Mouse (Mus musculus) bone marrow, adult 2 months (tissue): ENCODE results near the gene Obox6. TPM values are rescaled to one million over a fixed set of nuclear protein-coding genes. Genes with fewer than 3 reads are reported as not detected.

ENCODE experiments used
- H3K27ac ChIP-seq: fragments of 200-500 bp; 2 replicates; pipeline ENCODE4 v1.5.1; 2012; ENCODE audit warnings: low read depth, mild to moderate bottlenecking, control low read depth, inconsistent platforms, low read length; ENCODE audit not compliant: control insufficient read depth, poor library complexity, insufficient read depth
- H3K4me1 ChIP-seq: fragments of 200-500 bp; 2 replicates; pipeline ENCODE4 v1.6.1; 2011; ENCODE audit warnings: low read length; ENCODE audit not compliant: control insufficient read depth, insufficient read depth
- H3K4me3 ChIP-seq: fragments of 200-500 bp; replicated peaks from 2 replicates; pipeline ENCODE3; 2011; ENCODE audit warnings: mild to moderate bottlenecking, low read depth, low read length, control low read depth; ENCODE audit not compliant: control insufficient read depth
- CTCF ChIP-seq: fragments of 200-500 bp; IDR thresholded peaks from 2 replicates; pipeline ENCODE4 v1.5.1; 2011; ENCODE audit warnings: low read length, control low read depth; ENCODE audit not compliant: control insufficient read depth, insufficient read depth
- POLR2A ChIP-seq: fragments of 200-500 bp; IDR thresholded peaks from 2 replicates; pipeline ENCODE4 v1.6.1; 2011; ENCODE audit warnings: low read depth, mild to moderate bottlenecking, control low read depth, low read length, borderline replicate concordance; ENCODE audit not compliant: control insufficient read depth
- WGBS: fragments of 180-500 bp; shearing (Covaris S2); methylation state at CpG from one replicate; pipeline ENCODE4 v1.1.7; 2018; 5-methylcytosine and 5-hydroxymethylcytosine counted together
- polyA plus RNA-seq: library from polyadenylated mRNA; stranded (reverse); fragments of >200 nt; gene quantifications from 2 replicates; pipeline ENCODE4 v1.2.4, GENCODE M21; 2011; ENCODE audit warnings: low replicate concordance; ENCODE audit not compliant: missing spikeins, insufficient read depth, insufficient read length

The Obox6 gene
- not detected in 2 replicates for polyA plus RNA-seq

DNA sequence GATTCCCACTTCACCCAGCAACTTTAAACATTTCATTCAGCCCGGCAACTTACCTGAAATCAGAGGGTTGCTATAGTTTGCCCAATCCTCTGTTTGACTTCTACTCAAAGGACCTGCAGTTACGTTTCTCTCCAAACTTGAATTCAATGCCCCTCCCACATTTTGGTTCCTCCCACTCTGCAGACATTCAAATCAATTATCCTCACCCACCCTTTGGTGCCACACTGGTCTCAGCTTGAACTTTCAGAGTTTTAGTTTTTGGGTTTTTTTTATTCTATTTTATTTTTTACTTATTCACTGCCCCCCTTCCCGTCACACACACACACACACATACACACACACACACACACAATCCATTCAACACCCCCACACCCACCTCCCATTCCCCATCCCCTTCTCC is at the start of gene Obox6:
TSS of gene Obox6 (minus strand) at position 101 of the 400 bp plus-strand sequence.
- 83% methylated on average over 3 of the region's 3 CpGs for WGBS
- Histone ChIP-seq H3K4me1 (no peaks in the 10 kb centered on the region), H3K27ac (no peak within 1 kb of the TSS), H3K4me3 (no peak within 1 kb of the TSS)
- TF ChIP-seq CTCF = no peak
- TF ChIP-seq POLR2A = no peak

DNA sequence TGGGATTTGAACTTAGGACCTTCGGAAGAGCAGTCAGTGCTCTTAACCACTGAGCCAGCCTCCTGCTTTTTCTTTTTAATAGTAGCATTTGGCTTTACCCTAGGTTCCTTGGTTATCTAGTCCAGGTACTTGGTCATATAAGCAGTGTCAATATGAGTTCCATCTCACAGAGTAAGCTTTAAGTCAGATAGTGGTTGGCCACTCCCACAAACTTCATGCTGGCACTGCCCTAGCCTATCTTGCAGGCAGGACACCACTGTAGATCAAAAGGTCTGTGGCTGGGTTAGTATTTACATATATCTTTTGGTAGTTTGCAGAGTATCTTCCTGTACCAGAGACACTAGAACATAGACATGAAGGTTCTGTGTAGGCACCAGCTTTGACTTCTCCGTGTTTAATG is 44.6 kb upstream of the Obox6 start:
- no peak for TF ChIP-seq POLR2A
- TF ChIP-seq CTCF = no peak
- 80% methylated on average over 2 of the region's 2 CpGs for WGBS
- Histone ChIP-seq H3K27ac (no peak overlapping the region), H3K4me1 (no peaks in the 10 kb centered on the region), H3K4me3 (no peak overlapping the region)

GRCm38 (mm10) chr7:15882317-15882716 is 42.8 kb upstream of the Obox6 start, which contains the start of gene Crxos:
Gene Crxos (plus strand): TSS chr7:15882617.
- 83% methylated on average over 2 of the region's 2 CpGs for WGBS
- no peak within 1 kb of the TSS for H3K27ac ChIP-seq
- no peaks in the 10 kb centered on the region for H3K4me1 ChIP-seq
- no peak within 1 kb of the TSS for H3K4me3 ChIP-seq
- no peak for TF ChIP-seq POLR2A
- TF ChIP-seq CTCF = no peak

DNA sequence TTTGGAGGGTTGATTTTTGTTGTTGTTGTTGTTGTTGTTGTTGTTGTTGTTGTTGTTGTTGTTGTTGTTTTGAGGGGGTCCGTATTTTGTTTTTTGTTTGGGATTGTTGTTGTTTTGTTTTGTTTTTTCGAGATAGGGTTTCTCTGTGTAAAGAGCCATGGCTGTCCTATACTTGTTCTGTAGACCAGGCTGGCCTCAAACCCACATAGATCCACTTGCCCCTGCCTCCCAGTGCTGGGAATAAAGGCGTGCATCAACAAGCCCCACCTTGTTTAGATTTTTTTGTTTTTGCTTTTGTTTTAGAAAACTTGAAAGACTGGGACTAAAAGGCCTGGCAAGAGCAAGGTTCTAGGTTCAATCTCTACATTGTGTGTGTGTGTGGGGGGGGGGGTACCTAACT is 42.4 kb upstream of the Obox6 start:
- TF ChIP-seq POLR2A = no peak
- TF ChIP-seq CTCF = no peak
- no peak overlapping the region for H3K4me3 ChIP-seq
- WGBS = 66% methylated on average over 3 of the region's 3 CpGs
- H3K4me1 ChIP-seq = no peaks in the 10 kb centered on the region
- no peak overlapping the region for H3K27ac ChIP-seq

- WGBS = 34% methylated on average over 7 of the region's 7 CpGs
- Histone ChIP-seq H3K27ac (no peak overlapping the region), H3K4me1 (no peaks in the 10 kb centered on the region), H3K4me3 (no peak overlapping the region)
- TF ChIP-seq POLR2A = no peak
- no peak for TF ChIP-seq CTCF
Observed at GRCm38 (mm10) chr7:15881388-15881787, 41.9 kb upstream of the Obox6 start.

DNA sequence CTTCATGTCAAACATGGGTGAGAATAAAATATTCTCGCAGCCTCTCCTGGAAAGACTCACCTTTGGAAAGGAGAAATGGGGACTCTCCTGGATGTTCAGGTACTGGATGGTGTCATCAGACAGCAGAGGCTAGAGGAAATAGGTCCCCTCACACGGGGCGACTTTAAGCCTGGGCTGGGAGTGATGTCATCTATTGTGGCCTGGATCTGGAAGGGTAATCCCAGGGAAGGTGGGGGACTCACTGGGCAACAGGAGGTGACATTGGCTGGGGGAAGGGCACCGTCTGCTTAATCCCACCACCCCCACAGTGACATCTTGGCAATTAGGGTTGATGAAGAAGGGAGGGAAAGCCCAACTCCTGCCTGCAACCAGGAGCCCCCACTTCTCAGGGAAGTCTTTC is 40.3 kb upstream of the Obox6 start, which contains the start of gene Crx:
TSS of gene Crx (minus strand) at position 213 of the 400 bp plus-strand sequence.
- WGBS = 43% methylated on average over 4 of the region's 4 CpGs
- TF ChIP-seq CTCF (no peak), POLR2A (no peak)
- Histone ChIP-seq H3K27ac (no peak within 1 kb of the TSS), H3K4me3 (no peak within 1 kb of the TSS), H3K4me1 (no peaks in the 10 kb centered on the region)

GRCm38 (mm10) chr7:15864104-15864503 is 24.6 kb upstream of the Obox6 start:
- Histone ChIP-seq H3K27ac (no peak overlapping the region), H3K4me1 (no peaks in the 10 kb centered on the region), H3K4me3 (no peak overlapping the region)
- TF ChIP-seq CTCF (no peak), POLR2A (no peak)
- 77% methylated on average over 4 of the region's 4 CpGs for WGBS

GRCm38 (mm10) chr7:15859657-15860056 is 20.2 kb upstream of the Obox6 start:
- Histone ChIP-seq H3K27ac (no peak overlapping the region), H3K4me3 (no peak overlapping the region), H3K4me1 (no peaks in the 10 kb centered on the region)
- 36% methylated on average over 2 of the region's 2 CpGs for WGBS
- no peak for TF ChIP-seq POLR2A

Other genes starting within 250 kb of the Obox6 start
- gene Obox3, start 199.8 kb downstream of the Obox6 start, polyA plus RNA-seq = 1.1 TPM in 1 of 2 replicates, not detected in the other
- not detected in 2 replicates for gene Obox5, start 89.5 kb downstream of the Obox6 start, polyA plus RNA-seq
- not detected in 2 replicates for gene Crx, start 40.3 kb upstream of the Obox6 start, polyA plus RNA-seq
- 1.4 TPM in 1 of 2 replicates, not detected in the other for gene Crxos, start 42.9 kb upstream of the Obox6 start, polyA plus RNA-seq
- 159 and 175 TPM in 2 replicates for gene Selenow, start 82.7 kb upstream of the Obox6 start, polyA plus RNA-seq
- gene Nop53, start 106.4 kb upstream of the Obox6 start, polyA plus RNA-seq = 96.9 and 171 TPM in 2 replicates
- gene Ehd2, start 127.9 kb upstream of the Obox6 start, polyA plus RNA-seq = 4.9 and 7.8 TPM in 2 replicates
- gene Bicra, start 208.2 kb upstream of the Obox6 start, polyA plus RNA-seq = 16.7 and 27.9 TPM in 2 replicates
- gene Zfp541, start 222.1 kb upstream of the Obox6 start, polyA plus RNA-seq = not detected in 2 replicates